Mouse (Mus musculus): ENCODE measurements around the gene Gm21679. TPM values are rescaled to one million over a fixed set of nuclear protein-coding genes. Genes with fewer than 3 reads are reported as not detected.

Gm21679 gene
- not detected in 2 replicates for polyA plus RNA-seq (2012; rRNA removed)

DNA sequence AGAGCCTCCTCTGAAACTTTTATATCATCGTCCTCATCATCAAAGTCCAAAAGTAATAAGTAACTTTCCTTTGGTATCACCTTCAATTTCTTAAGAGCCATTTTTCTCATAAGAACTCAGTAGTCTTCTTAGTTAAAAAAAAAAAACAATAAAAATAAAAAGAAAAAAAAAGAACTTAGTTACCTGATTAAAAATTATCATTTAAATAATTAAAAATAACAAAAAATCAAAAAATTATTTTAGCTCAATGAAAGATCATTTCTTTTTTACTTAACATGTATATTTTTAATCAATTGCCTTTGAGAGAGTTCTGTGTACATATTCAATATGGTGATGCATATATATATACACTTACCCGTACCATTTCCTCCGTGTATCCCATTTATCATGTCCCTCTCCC lies at the start of gene Gm21679:
Gene Gm21679, minus strand, starts transcription at position 101 of the 400 bp plus-strand sequence.

